Mouse (Mus musculus) neutrophil, adult 5-6 weeks (primary cell): ENCODE measurements around the gene Gm5105. TPM values are rescaled to one million over a fixed set of nuclear protein-coding genes. Genes with fewer than 3 reads are reported as not detected.

Experiments used
- ATAC-seq: fragments of 151-379, 151-347 bp; 2 replicates; pipeline ENCODE4 v1.8.0; 2017; ENCODE audit warnings: mild to moderate bottlenecking, moderate TSS enrichment; ENCODE audit not compliant: insufficient number of reproducible peaks, poor library complexity, low FRiP score, severe bottlenecking; ENCODE audit errors: extremely low read depth
- total RNA-seq: library from RNA; stranded (forward); fragments of 200-1000 nt; gene quantifications from 2 replicates; pipeline ENCODE4 v1.2.3, GENCODE M21; 2017

The Gm5105 gene
- total RNA-seq, 1 experiment from 2014 or later, result not detected

- no peak for ATAC-seq
These were observed 26.2 kb downstream of the Gm5105 start for GRCm38 (mm10) chr3:138040938-138041337.

GRCm38 (mm10) chr3:138033986-138034385, 33.2 kb downstream of the Gm5105 start:
- no peak for ATAC-seq

- ATAC-seq, result no peak
These were observed 36.6 kb downstream of the Gm5105 start for GRCm38 (mm10) chr3:138030563-138030962.

GRCm38 (mm10) chr3:138029351-138029750, 37.8 kb downstream of the Gm5105 start:
- no peak for ATAC-seq

GRCm38 (mm10) chr3:138027575-138028362, 39.4 kb downstream of the Gm5105 start:
- no peak for ATAC-seq

GRCm38 (mm10) chr3:138026286-138026685, 40.9 kb downstream of the Gm5105 start:
- no peak for ATAC-seq

- ATAC-seq, result no peak
These were observed 44.5 kb downstream of the Gm5105 start for GRCm38 (mm10) chr3:138022651-138023050.

GRCm38 (mm10) chr3:138022003-138022402, 45.2 kb downstream of the Gm5105 start:
- ATAC-seq, result no peak

- no peak for ATAC-seq
These were observed 50.4 kb downstream of the Gm5105 start for GRCm38 (mm10) chr3:138016810-138017209.

GRCm38 (mm10) chr3:138014725-138015124, 52.5 kb downstream of the Gm5105 start:
- no peak for ATAC-seq

GRCm38 (mm10) chr3:138012351-138012750, 54.8 kb downstream of the Gm5105 start:
- no peak for ATAC-seq

GRCm38 (mm10) chr3:138008152-138008551, 59.0 kb downstream of the Gm5105 start:
- ATAC-seq, result no peak

GRCm38 (mm10) chr3:138006896-138007295, 60.3 kb downstream of the Gm5105 start:
- no peak for ATAC-seq

- ATAC-seq, result no peak
These were observed 63.9 kb downstream of the Gm5105 start for GRCm38 (mm10) chr3:138003264-138003663.

- ATAC-seq, result no peak; the same call in 1 of the 2 replicates
These were observed 64.6 kb downstream of the Gm5105 start for GRCm38 (mm10) chr3:138002545-138002944.

GRCm38 (mm10) chr3:138001865-138002264, 65.3 kb downstream of the Gm5105 start:
- ATAC-seq, result no peak

- no peak for ATAC-seq
These were observed 66.5 kb downstream of the Gm5105 start for GRCm38 (mm10) chr3:138000724-138001069.

- no peak for ATAC-seq
These were observed 67.0 kb downstream of the Gm5105 start for GRCm38 (mm10) chr3:138000062-138000723.

GRCm38 (mm10) chr3:137999224-137999790, 67.9 kb downstream of the Gm5105 start:
- no peak for ATAC-seq
